Mouse (Mus musculus): ENCODE results near the gene Vmn2r54. TPM values are rescaled to one million over a fixed set of nuclear protein-coding genes. Genes with fewer than 3 reads are reported as not detected.
"Not testable (repeated sequence)": the region's sequence is repeated elsewhere in the genome, so short reads cannot be mapped to it uniquely, and the experiment has no call there.

The Vmn2r54 gene
- polyA plus RNA-seq (2016; fragmentation: Nextera tagmentation; extraction: Ambion mirVana): not detected in 2 replicates

GRCm38 (mm10) chr7:12640219-12640618 lies at the start of gene Vmn2r54:
Gene Vmn2r54 (minus strand): TSS chr7:12640319.
- H3K9me3 ChIP-seq (replicated peaks); H3K27me3 ChIP-seq (ENCODE audit: low read depth, poor library complexity, severe bottlenecking); H3K4me1 ChIP-seq; H3K27ac ChIP-seq; H3K4me3 ChIP-seq; DNase-seq (ENCODE audit: low spot score); H3K36me3 ChIP-seq: not testable (repeated sequence)
- 82% methylated on average over 3 of the region's 4 CpGs for WGBS

GRCm38 (mm10) chr7:12684903-12685302 lies 44.8 kb upstream of the Vmn2r54 start, which contains the start of gene Vmn2r55:
Gene Vmn2r55 (minus strand): TSS chr7:12685003.
- not testable (repeated sequence) for H3K27me3 ChIP-seq (ENCODE audit: low read depth, poor library complexity, severe bottlenecking); H3K9me3 ChIP-seq (replicated peaks); H3K27ac ChIP-seq; H3K4me1 ChIP-seq; DNase-seq (ENCODE audit: low spot score); H3K4me3 ChIP-seq; H3K36me3 ChIP-seq
- 89% methylated on average over 3 of the region's 3 CpGs for WGBS

- Histone ChIP-seq H3K4me1 (no peaks in the 10 kb centered on the region), H3K36me3 (no peaks in the 10 kb centered on the region), H3K27ac (no peak within 1 kb of the TSS), H3K9me3 (replicated peaks) (0 out of 2 replicates have a peak, but pooled peaks cover 6% of the 10 kb centered on the region), H3K4me3 (no peak within 1 kb of the TSS), H3K27me3 (ENCODE audit: low read depth, poor library complexity, severe bottlenecking) (no peaks in the 10 kb centered on the region)
- no peak for DNase-seq (ENCODE audit: low spot score)
Observed at GRCm38 (mm10) chr7:12608688-12609087, 31.4 kb downstream of the Vmn2r54 start, which contains the start of gene Vmn2r53. Gene Vmn2r53 (minus strand): TSS chr7:12608788.

Other genes with a start within 250 kb of the Vmn2r54 start
- 4.6 and 4.8 TPM in 2 replicates for gene Zfp551, start 217.6 kb downstream of the Vmn2r54 start, polyA plus RNA-seq (2016; fragmentation: Nextera tagmentation; extraction: Ambion mirVana)
- 29.8 and 36.1 TPM in 2 replicates for gene Zfp606, start 162.0 kb downstream of the Vmn2r54 start, polyA plus RNA-seq (2016; fragmentation: Nextera tagmentation; extraction: Ambion mirVana)
- gene 2900092C05Rik, start 127.8 kb downstream of the Vmn2r54 start, polyA plus RNA-seq (2016; fragmentation: Nextera tagmentation; extraction: Ambion mirVana): not detected in 2 replicates
- 0.01 TPM in 2 replicates for gene Vmn2r53, start 31.5 kb downstream of the Vmn2r54 start, polyA plus RNA-seq (2016; fragmentation: Nextera tagmentation; extraction: Ambion mirVana)
- not detected in 2 replicates for gene Vmn2r55, start 44.7 kb upstream of the Vmn2r54 start, polyA plus RNA-seq (2016; fragmentation: Nextera tagmentation; extraction: Ambion mirVana)
- gene Vmn2r56, start 94.7 kb upstream of the Vmn2r54 start, polyA plus RNA-seq (2016; fragmentation: Nextera tagmentation; extraction: Ambion mirVana): not detected in 2 replicates
- 13.8 and 15.7 TPM in 2 replicates for gene Zscan18, start 163.3 kb upstream of the Vmn2r54 start, polyA plus RNA-seq (2016; fragmentation: Nextera tagmentation; extraction: Ambion mirVana)
- 14.8 and 16.8 TPM in 2 replicates for gene Zfp329, start 178.5 kb upstream of the Vmn2r54 start, polyA plus RNA-seq (2016; fragmentation: Nextera tagmentation; extraction: Ambion mirVana)
- 30.4 and 32.6 TPM in 2 replicates for gene Zfp110, start 194.4 kb upstream of the Vmn2r54 start, polyA plus RNA-seq (2016; fragmentation: Nextera tagmentation; extraction: Ambion mirVana)
- 5.0 and 7.4 TPM in 2 replicates for gene Zfp128, start 240.9 kb upstream of the Vmn2r54 start, polyA plus RNA-seq (2016; fragmentation: Nextera tagmentation; extraction: Ambion mirVana)

All from limb, embryonic 10.5 days (tissue).